ENCODE assay signal across 8 mouse cellular contexts in genomic region chr7:36095258-36096130, GRCm38 (mm10).
DNase-seq lines count a peak whose midpoint lies in the region; ATAC-seq lines count a peak whose summit lies in the region.

No protein-coding gene starts in this region.

- peak; percentile 72; the same call in 1 of the 2 replicates for ATAC-seq in stomach, embryonic 14.5 days (ENCODE audit: insufficient number of reproducible peaks, insufficient read depth, low FRiP score, low read depth)

- WGBS in stomach, embryonic 14.5 days = 38% methylated on average over 20 of the region's 20 CpGs

- H3K36me3 ChIP-seq in stomach, embryonic 14.5 days (ENCODE audit: control insufficient read depth, insufficient read depth, low read length) = no peaks in the 10 kb centered on the region

- no peaks in the 10 kb centered on the region for H3K9me3 ChIP-seq in stomach, embryonic 14.5 days (ENCODE audit: control insufficient read depth, low read depth, low read length)

- H3K4me2 ChIP-seq in stomach, embryonic 14.5 days (replicated peaks; ENCODE audit: low read depth, low read length) = no peak overlapping the region

- H3K9ac ChIP-seq in stomach, embryonic 14.5 days (replicated peaks; ENCODE audit: low read depth, low read length) = no peak overlapping the region

- no peak overlapping the region for H3K4me3 ChIP-seq in stomach, embryonic 14.5 days (ENCODE audit: low read depth, low read length)

- H3K4me1 ChIP-seq in stomach, embryonic 14.5 days (ENCODE audit: control insufficient read depth, insufficient read depth, low read length) = peaks cover 16% of the 10 kb centered on the region

- peak; percentile 19 to 32 for DNase-seq in adrenal gland, adult (ENCODE audit: inconsistent age in 2 of 2, low spot score in 1 of 2)
- no peak for DNase-seq in adrenal gland, adult 8-10 months
- peak; percentile 25 for DNase-seq in ovary, postnatal 14 days (ENCODE audit: low spot score)
- DNase-seq in ovary, postnatal 36 days (ENCODE audit: low spot score) = no peak
- DNase-seq in layer of hippocampus, adult 9-11 months = peak; percentile 63
- DNase-seq in cerebellum, postnatal 25 days = no peak
- no peak for DNase-seq in left cerebral cortex, adult 18-20 months (ENCODE audit: low spot score in 2 of 2)

- H3K27me3 ChIP-seq in stomach, embryonic 14.5 days (ENCODE audit: control insufficient read depth, insufficient read depth, low read length) = no peaks in the 10 kb centered on the region

- H3K27ac ChIP-seq in stomach, embryonic 14.5 days (ENCODE audit: low read length) = peak overlapping the region; percentile 76

Comparison
In these comparisons a context has a peak if more than half of its experiments do, and no peak if none do; other contexts are left out.
1. DNase-seq: peak in adrenal gland, adult (2 of 2), ovary, postnatal 14 days (single experiment) and layer of hippocampus, adult 9-11 months (single experiment); none in adrenal gland, adult 8-10 months (single experiment), ovary, postnatal 36 days (single experiment), cerebellum, postnatal 25 days (0 of 2) and left cerebral cortex, adult 18-20 months (0 of 2).